ENCODE assay signal across 9 mouse cellular contexts in genomic region chr3:83706531-83707243, GRCm38 (mm10). TPM values are rescaled to one million over a fixed set of nuclear protein-coding genes. Genes with fewer than 3 reads are reported as not detected.
DNase-seq lines count a peak whose midpoint lies in the region; ATAC-seq and TF ChIP-seq lines count a peak whose summit lies in the region.
"Had no signal": no experiment of that assay in that cellular context is flagged by ENCODE, and none has a peak within 500 bp of the region (broad histone marks: within the 10 kb centered on the region; RNA-seq: fewer than 3 reads in every experiment).

No protein-coding gene starts in this region.

- no peaks in the 10 kb centered on the region for H3K9me3 ChIP-seq in lung, embryonic 14.5 days (ENCODE audit: low read depth, low read length)

- no peak; the same call in 1 of the 2 replicates for ATAC-seq in lung, embryonic 14.5 days (ENCODE audit: insufficient read depth)
- peak; percentile 84 for ATAC-seq in common myeloid progenitor, adult 5-6 weeks (replicated peaks; ENCODE audit: low read depth, poor library complexity, severe bottlenecking)

- H3K27me3 ChIP-seq in lung, embryonic 14.5 days (ENCODE audit: insufficient read depth, low read length): no peaks in the 10 kb centered on the region

- DNase-seq in lung, embryonic 14.5 days: peak; percentile 74
- DNase-seq in lung, adult 2 months: no peak
- peak; percentile 38 for DNase-seq in liver
- DNase-seq in thymus, postnatal 14 days: peak; percentile 34
- DNase-seq in urinary bladder, adult 2 months (ENCODE audit: low spot score): no peak
- DNase-seq in left cerebral cortex, postnatal 36 days (ENCODE audit: low spot score in 2 of 2): no peak
- no peak for DNase-seq in neural tube, embryonic 10.5 days (ENCODE audit: extremely low spot score, low spot score)

- peak overlapping the region; percentile 43; the same call in 1 of the 2 replicates for H3K27ac ChIP-seq in lung, embryonic 14.5 days (ENCODE audit: low read depth)

- no peak overlapping the region for H3K4me2 ChIP-seq in lung, embryonic 14.5 days

- no peaks in the 10 kb centered on the region for H3K36me3 ChIP-seq in lung, embryonic 14.5 days (ENCODE audit: insufficient read depth)

- intact Hi-C loops in left cerebral cortex, postnatal 36 days (cut with DNase I): no loop called here

- no peak for TF ChIP-seq POLR2A in lung, adult 2 months (IDR thresholded peaks at IDR 0.05; ENCODE audit: borderline replicate concordance, extremely low read depth, low read depth, low read length)

- WGBS in lung, embryonic 14.5 days: 44% methylated on average over 13 of the region's 13 CpGs
- WGBS in lung, adult 2 months: 38% methylated on average over 13 of the region's 13 CpGs

- H3K9ac ChIP-seq in lung, embryonic 14.5 days: no peak overlapping the region

- H3K4me1 ChIP-seq in lung, embryonic 14.5 days (ENCODE audit: insufficient read depth): peaks cover 16% of the 10 kb centered on the region
- H3K4me1 ChIP-seq in lung, adult 2 months (ENCODE audit: control insufficient read depth, insufficient read depth, low read length): no peaks in the 10 kb centered on the region

- no peak overlapping the region for H3K4me3 ChIP-seq in lung, embryonic 14.5 days (ENCODE audit: low read depth, low read length)
- H3K4me3 ChIP-seq in lung, adult 2 months (replicated peaks; ENCODE audit: extremely low read depth, low read depth, low read length): no peak overlapping the region

- peak; percentile 47 for TF ChIP-seq CTCF in lung, embryonic 14.5 days (IDR thresholded peaks at IDR 0.05; ENCODE audit: low read depth)
- no peak for TF ChIP-seq CTCF in lung, adult 2 months (IDR thresholded peaks at IDR 0.05; ENCODE audit: insufficient read depth, low read length)

RNA-seq across cellular contexts. Expression of gene Sfrp2, which starts 59.4 kb away (rescaled TPM):
- polyA plus RNA-seq in lung, embryonic 14.5 days (2014; fragmentation: Nextera tagmentation; extraction: Ambion mirVana): 87.3 and 92.3 TPM in 2 replicates
- 33.1 and 48.9 TPM in 2 replicates for polyA plus RNA-seq in lung, adult 2 months (2012; rRNA removed)
- not detected in 2 replicates for total RNA-seq in common myeloid progenitor, adult 5-6 weeks (2017)
- 29.8 and 42.4 TPM in 2 replicates for polyA plus RNA-seq in urinary bladder, adult 2 months (2012; rRNA removed)
- total RNA-seq in left cerebral cortex, postnatal 36 days (2021): 1 to 10 TPM; 1.9 to 2.5 TPM
- total RNA-seq: neutrophil, adult 5-6 weeks had no signal

Comparison
In these comparisons a context has a peak if more than half of its experiments do, and no peak if none do; other contexts are left out.
1. DNase-seq: peak in lung, embryonic 14.5 days (single experiment), liver (single experiment) and thymus, postnatal 14 days (single experiment); none in lung, adult 2 months (single experiment), urinary bladder, adult 2 months (single experiment), left cerebral cortex, postnatal 36 days (0 of 2) and neural tube, embryonic 10.5 days (single experiment).